Comparison of ENCODE assay signal across 18 mouse cellular contexts in the genomic region with DNA sequence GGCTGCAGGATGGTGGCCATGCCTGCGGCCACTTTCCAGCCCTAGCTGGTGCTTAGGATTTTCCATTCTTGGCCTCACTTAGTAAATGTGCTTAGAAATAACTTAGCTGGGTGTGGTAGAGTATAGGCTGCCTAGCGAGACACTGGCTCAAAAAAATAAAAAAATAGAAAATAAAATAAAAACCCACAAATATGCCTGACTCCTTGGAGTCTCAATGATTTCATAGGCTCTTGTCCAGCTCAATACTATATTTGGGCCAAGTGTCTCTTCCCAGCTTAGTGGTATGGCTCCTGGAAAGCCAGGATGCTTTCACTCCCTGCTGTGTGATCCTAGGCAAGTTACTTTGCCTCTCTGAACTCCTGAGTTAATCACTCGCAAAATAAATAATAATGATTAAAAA. TPM values are rescaled to one million over a fixed set of nuclear protein-coding genes. Genes with fewer than 3 reads are reported as not detected.
DNase-seq lines count a peak whose midpoint lies in the region; ATAC-seq and TF ChIP-seq lines count a peak whose summit lies in the region.
"Had no signal": no experiment of that assay in that cellular context is flagged by ENCODE, and none has a peak within 500 bp of the region (broad histone marks: within the 10 kb centered on the region; RNA-seq: fewer than 3 reads in every experiment).

No protein-coding gene starts in this region.

- no peaks in the 10 kb centered on the region for H3K27me3 ChIP-seq in lung, embryonic 16.5 days (ENCODE audit: control insufficient read depth, insufficient read depth, low read depth, low read length)

- no peak overlapping the region for H3K4me2 ChIP-seq in lung, embryonic 16.5 days (ENCODE audit: low read depth, low read length)
- H3K4me2 ChIP-seq: hindbrain, embryonic 13.5 days had no signal

- H3K9me3 ChIP-seq in lung, embryonic 16.5 days (ENCODE audit: control insufficient read depth, low read length), result no peaks in the 10 kb centered on the region
- H3K9me3 ChIP-seq: forebrain, embryonic 10.5 days; heart, embryonic 10.5 days; hindbrain, embryonic 13.5 days had no signal

- no peak overlapping the region for H3K4me3 ChIP-seq in gastrocnemius, adult 2 months
- H3K4me3 ChIP-seq in lung, embryonic 16.5 days (ENCODE audit: low read length), result no peak overlapping the region
- H3K4me3 ChIP-seq in embryonic fibroblast, embryonic 13.5 days (ENCODE audit: insufficient read depth, low read length), result no peak overlapping the region
- H3K4me3 ChIP-seq: forebrain, embryonic 10.5 days; heart, embryonic 10.5 days; hindbrain, embryonic 13.5 days had no signal

- ATAC-seq in lung, embryonic 16.5 days (ENCODE audit: low read depth), result no peak
- ATAC-seq: forebrain, embryonic 14.5 days had no signal

- TF ChIP-seq CTCF in gastrocnemius, adult 2 months (IDR thresholded peaks at IDR 0.05), result no peak
- TF ChIP-seq CTCF in embryonic fibroblast, embryonic 13.5 days (IDR thresholded peaks at IDR 0.05; ENCODE audit: borderline replicate concordance, insufficient read depth, low read length), result no peak

- 0 out of 2 replicates have a peak, but pooled peaks have one; percentile 15 for TF ChIP-seq POLR2A in embryonic fibroblast, embryonic 13.5 days (IDR thresholded peaks at IDR 0.05; ENCODE audit: low read depth, low read length)

- no peaks in the 10 kb centered on the region for H3K36me3 ChIP-seq in lung, embryonic 16.5 days (ENCODE audit: control insufficient read depth, insufficient read depth, low read length)
- H3K36me3 ChIP-seq: forebrain, embryonic 10.5 days; heart, embryonic 10.5 days; hindbrain, embryonic 13.5 days had no signal

- H3K27ac ChIP-seq in gastrocnemius, adult 2 months, result peak overlapping the region; percentile 49
- 0 out of 2 replicates have a peak overlapping the region, but pooled peaks have one; percentile 34 for H3K27ac ChIP-seq in lung, embryonic 16.5 days (ENCODE audit: low read length)
- peak overlapping the region; percentile 98 for H3K27ac ChIP-seq in embryonic fibroblast, embryonic 13.5 days (ENCODE audit: insufficient read depth, low read length)
- H3K27ac ChIP-seq: hindbrain, embryonic 13.5 days had no signal

- DNase-seq in gastrocnemius, adult 2 months, result no peak
- no peak for DNase-seq in gastrocnemius, postnatal 25 days
- DNase-seq in lung, postnatal 4 days, result no peak
- no peak for DNase-seq in urinary bladder, adult 18-20 months (ENCODE audit: low spot score in 2 of 2)
- DNase-seq in thymus, postnatal 36 days, result no peak
- DNase-seq: adrenal gland, adult 2 months; adrenal gland, postnatal 25 days; cerebellum, adult 2 months; heart, adult 18-20 months; heart, postnatal 10 days had no signal

- H3K9ac ChIP-seq in lung, embryonic 16.5 days (ENCODE audit: low read length), result no peak overlapping the region
- H3K9ac ChIP-seq: hindbrain, embryonic 13.5 days had no signal

- intact Hi-C loops in gastrocnemius, adult 2 months (cut with DNase I), result no loop called here

- 78% methylated on average over 3 of the region's 3 CpGs for WGBS in lung, embryonic 16.5 days

- H3K4me1 ChIP-seq in lung, embryonic 16.5 days (replicated peaks; ENCODE audit: control insufficient read depth, insufficient read depth, low read length), result peaks cover 52% of the 10 kb centered on the region
- peaks cover 32% of the 10 kb centered on the region for H3K4me1 ChIP-seq in embryonic fibroblast, embryonic 13.5 days (ENCODE audit: control insufficient read depth, insufficient read depth, low read length)

RNA-seq across cellular contexts. Expression of a gene that starts 21.0 kb away (rescaled TPM):
- total RNA-seq in gastrocnemius, adult 2 months (2021), result 10 to 100 TPM; 10.8 to 17.1 TPM
- total RNA-seq in gastrocnemius, postnatal 25 days (2021), result 10 to 100 TPM; 14.6 to 15.4 TPM
- polyA plus RNA-seq in lung, embryonic 16.5 days (2015; fragmentation: Nextera tagmentation; extraction: Ambion mirVana), result 14.0 and 17.9 TPM in 2 replicates
- polyA plus RNA-seq in embryonic fibroblast, embryonic 13.5 days (2011; ENCODE audit: insufficient read length, low read depth, missing spikeins), result 13.2 and 26.1 TPM in 2 replicates
- total RNA-seq: CH12.LX; hematopoietic stem cell, adult 5-6 weeks had no signal

Comparison
In these comparisons a context has a peak if more than half of its experiments do, and no peak if none do; other contexts are left out.
1. H3K27ac ChIP-seq: peak in every context shown above with its lines; median percentile 98 in embryonic fibroblast, embryonic 13.5 days; 49 in gastrocnemius, adult 2 months; 34 in lung, embryonic 16.5 days.